15 mouse cellular contexts compared by ENCODE assay signal in the genomic region with DNA sequence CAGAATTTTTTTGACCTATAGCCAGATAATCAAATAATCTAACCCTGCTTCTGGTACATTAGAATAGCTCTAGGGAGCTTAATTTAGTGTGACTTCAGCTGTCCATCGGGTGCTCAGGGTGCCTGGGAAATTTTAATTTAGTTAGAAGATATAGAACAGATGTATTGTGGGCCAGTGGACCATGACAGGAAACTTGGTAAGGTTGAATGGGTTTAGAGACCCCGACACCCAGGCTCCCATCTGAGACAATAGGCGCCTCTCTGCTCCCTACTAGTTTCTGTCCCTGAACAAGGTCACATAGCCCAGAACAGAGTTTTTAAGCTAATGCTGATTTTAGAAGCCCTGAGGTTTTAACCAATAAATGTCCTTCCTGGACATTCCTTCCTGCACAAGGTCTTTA.
"Had no signal": no experiment of that assay in that cellular context is flagged by ENCODE, and none has a peak within 500 bp of the region (broad histone marks: within the 10 kb centered on the region; RNA-seq: fewer than 3 reads in every experiment).

No protein-coding gene starts in this region.

- H3K27me3 ChIP-seq: liver, embryonic 13.5 days; midbrain, embryonic 13.5 days; neural tube, embryonic 12.5 days; neural tube, embryonic 15.5 days had no signal

- ATAC-seq: intestine, postnatal 0 days; midbrain, embryonic 13.5 days had no signal

- H3K9me3 ChIP-seq: liver, embryonic 13.5 days; midbrain, embryonic 13.5 days; neural tube, embryonic 12.5 days; neural tube, embryonic 15.5 days had no signal

- H3K27ac ChIP-seq: layer of hippocampus, adult 2 months; left cerebral cortex, adult 2 months; liver, embryonic 13.5 days; macrophage; midbrain, embryonic 13.5 days; neural tube, embryonic 12.5 days; neural tube, embryonic 15.5 days had no signal

- H3K4me1 ChIP-seq: liver, embryonic 13.5 days; midbrain, embryonic 13.5 days; neural tube, embryonic 12.5 days; neural tube, embryonic 15.5 days had no signal

- H3K4me2 ChIP-seq: liver, embryonic 13.5 days; midbrain, embryonic 13.5 days; neural tube, embryonic 12.5 days; neural tube, embryonic 15.5 days had no signal

- DNase-seq: kidney, adult 8-10 months; kidney, postnatal 10 days; layer of hippocampus, adult 9-11 months; layer of hippocampus, postnatal 36 days; liver, embryonic 13.5 days; lung, adult 2 months; thymus, adult 18-20 months; thymus, postnatal 36 days had no signal

- H3K9ac ChIP-seq: liver, embryonic 13.5 days; midbrain, embryonic 13.5 days; neural tube, embryonic 12.5 days; neural tube, embryonic 15.5 days had no signal

- H3K36me3 ChIP-seq: liver, embryonic 13.5 days; midbrain, embryonic 13.5 days; neural tube, embryonic 12.5 days; neural tube, embryonic 15.5 days had no signal

- H3K4me3 ChIP-seq: layer of hippocampus, adult 2 months; left cerebral cortex, adult 2 months; liver, embryonic 13.5 days; midbrain, embryonic 13.5 days; neural tube, embryonic 12.5 days; neural tube, embryonic 15.5 days had no signal
